Mouse (Mus musculus) intestine, postnatal 0 days (tissue): ENCODE measurements around the gene Cdk14. TPM values are rescaled to one million over a fixed set of nuclear protein-coding genes. Genes with fewer than 3 reads are reported as not detected.

Experiments used
- ATAC-seq: fragments of 200-750 bp; cut with Nextera tagmentation; 2 replicates; pipeline ENCODE4 v1.8.0; 2017; ENCODE audit warnings: mild to moderate bottlenecking, moderate TSS enrichment, moderate library complexity
- H3K27ac ChIP-seq: fragments of 300-500 bp; sonication (generic); 2 replicates; pipeline ENCODE4 v1.5.1; 2014; ENCODE audit warnings: mild to moderate bottlenecking, low read depth, low read length, moderate library complexity
- H3K27me3 ChIP-seq: fragments of 300-500 bp; sonication (generic); replicated peaks from 2 replicates; pipeline ENCODE4 v1.6.1; 2014; ENCODE audit warnings: low read length, mixed read lengths; ENCODE audit not compliant: control insufficient read depth, insufficient read depth
- H3K36me3 ChIP-seq: fragments of 300-500 bp; sonication (generic); 2 replicates; pipeline ENCODE4 v1.6.1; 2014; ENCODE audit warnings: mild to moderate bottlenecking, moderate library complexity; ENCODE audit not compliant: control insufficient read depth, insufficient read depth
- H3K4me1 ChIP-seq: fragments of 300-500 bp; sonication (generic); replicated peaks from 2 replicates; pipeline ENCODE4 v1.6.1; 2014; ENCODE audit warnings: antibody characterized with exemption, low read length, mixed read lengths; ENCODE audit not compliant: control insufficient read depth, insufficient read depth
- H3K4me2 ChIP-seq: fragments of 300-500 bp; sonication (generic); replicated peaks from 2 replicates; pipeline ENCODE4 v1.6.1; 2014; ENCODE audit warnings: low read depth, mild to moderate bottlenecking, moderate library complexity
- H3K4me3 ChIP-seq: fragments of 300-500 bp; sonication (generic); 2 replicates; pipeline ENCODE4 v1.5.1; 2014; ENCODE audit warnings: low read depth, low read length
- H3K9ac ChIP-seq: fragments of 300-500 bp; sonication (generic); 2 replicates; pipeline ENCODE4 v1.6.1; 2014; ENCODE audit warnings: mild to moderate bottlenecking, low read depth, low read length
- H3K9me3 ChIP-seq: fragments of 300-500 bp; sonication (generic); 2 replicates; pipeline ENCODE4 v1.6.1; 2016; ENCODE audit warnings: mixed run types; ENCODE audit not compliant: control insufficient read depth
- CTCF ChIP-seq: sonication (generic); IDR thresholded peaks from 2 replicates; pipeline ENCODE4 v1.5.1; 2016; ENCODE audit warnings: low read depth, mild to moderate bottlenecking, control low read depth, antibody characterized with exemption, moderate library complexity
- WGBS: fragments of 180-500 bp; shearing (Covaris S2); extraction: QIAGEN DNeasy Blood & Tissue Kit; methylation state at CpG from one replicate; pipeline ENCODE4 v1.1.7; 2014; 5-methylcytosine and 5-hydroxymethylcytosine counted together
- polyA plus RNA-seq: library from polyadenylated mRNA; unstranded; fragments of >200 nt; fragmentation: Nextera tagmentation; extraction: Ambion mirVana; gene quantifications from 2 replicates; pipeline ENCODE4 v1.2.1, GENCODE M21; 2015

The Cdk14 gene
- polyA plus RNA-seq, 1 experiment from 2014 or later = 4.4 TPM

GRCm38 (mm10) chr5:4801096-4801850, 618.8 kb downstream of the Cdk14 start:
- ATAC-seq = no peak
- H3K27ac ChIP-seq = no peak overlapping the region
- no peak overlapping the region for H3K4me2 ChIP-seq
- TF ChIP-seq CTCF = no peak
- H3K4me1 ChIP-seq = no peaks in the 10 kb centered on the region
- no peaks in the 10 kb centered on the region for H3K27me3 ChIP-seq
- no peaks in the 10 kb centered on the region for H3K36me3 ChIP-seq
- 86% methylated on average over 8 of the region's 8 CpGs for WGBS
- H3K4me3 ChIP-seq = no peak overlapping the region
- H3K9ac ChIP-seq = no peak overlapping the region
- no peaks in the 10 kb centered on the region for H3K9me3 ChIP-seq

GRCm38 (mm10) chr5:4791219-4791618, 628.9 kb downstream of the Cdk14 start:
- no peak for TF ChIP-seq CTCF
- Histone ChIP-seq H3K27ac (no peak overlapping the region), H3K9me3 (no peaks in the 10 kb centered on the region), H3K27me3 (no peaks in the 10 kb centered on the region), H3K4me3 (no peak overlapping the region), H3K4me1 (no peaks in the 10 kb centered on the region), H3K9ac (no peak overlapping the region), H3K36me3 (no peaks in the 10 kb centered on the region), H3K4me2 (no peak overlapping the region)
- no peak for ATAC-seq
- WGBS = 43% methylated on average over 3 of the region's 3 CpGs

- ATAC-seq = no peak
- WGBS = 93% methylated on average over 4 of the region's 4 CpGs
Measured at GRCm38 (mm10) chr5:4790265-4790664, 629.8 kb downstream of the Cdk14 start.

GRCm38 (mm10) chr5:4788484-4788883, 631.6 kb downstream of the Cdk14 start:
- Histone ChIP-seq H3K36me3 (no peaks in the 10 kb centered on the region), H3K27ac (no peak overlapping the region), H3K9me3 (no peaks in the 10 kb centered on the region), H3K9ac (no peak overlapping the region), H3K27me3 (no peaks in the 10 kb centered on the region), H3K4me2 (no peak overlapping the region), H3K4me1 (no peaks in the 10 kb centered on the region), H3K4me3 (no peak overlapping the region)
- WGBS = 81% methylated on average over 3 of the region's 3 CpGs
- ATAC-seq = no peak
- no peak for TF ChIP-seq CTCF

More at GRCm38 (mm10) chr5:4790265-4790664, 629.8 kb downstream of the Cdk14 start:
- H3K36me3 ChIP-seq = no peaks in the 10 kb centered on the region
- no peak overlapping the region for H3K9ac ChIP-seq
- H3K4me2 ChIP-seq = no peak overlapping the region
- no peaks in the 10 kb centered on the region for H3K9me3 ChIP-seq
- no peaks in the 10 kb centered on the region for H3K4me1 ChIP-seq
- no peak overlapping the region for H3K27ac ChIP-seq
- no peak overlapping the region for H3K4me3 ChIP-seq
- TF ChIP-seq CTCF = no peak
- no peaks in the 10 kb centered on the region for H3K27me3 ChIP-seq

GRCm38 (mm10) chr5:4786816-4787215, 633.3 kb downstream of the Cdk14 start:
- Histone ChIP-seq H3K9ac (no peak overlapping the region), H3K4me3 (no peak overlapping the region), H3K27ac (no peak overlapping the region), H3K36me3 (no peaks in the 10 kb centered on the region), H3K4me1 (no peaks in the 10 kb centered on the region), H3K27me3 (no peaks in the 10 kb centered on the region), H3K9me3 (no peaks in the 10 kb centered on the region), H3K4me2 (no peak overlapping the region)
- ATAC-seq = no peak
- TF ChIP-seq CTCF = no peak
- WGBS = 40% methylated on average over 3 of the region's 3 CpGs

- Histone ChIP-seq H3K9ac (no peak overlapping the region), H3K4me2 (no peak overlapping the region), H3K4me1 (no peaks in the 10 kb centered on the region), H3K27ac (no peak overlapping the region), H3K4me3 (no peak overlapping the region), H3K9me3 (no peaks in the 10 kb centered on the region), H3K36me3 (no peaks in the 10 kb centered on the region), H3K27me3 (no peaks in the 10 kb centered on the region)
- no peak for ATAC-seq
- 86% methylated on average over 3 of the region's 3 CpGs for WGBS
- no peak for TF ChIP-seq CTCF
Measured at GRCm38 (mm10) chr5:4778274-4778673, 641.8 kb downstream of the Cdk14 start.
